Mouse (Mus musculus): Measurements from ENCODE around the gene Trpm8.
A peak's percentile ranks its signal among the peaks of the same experiment; 100 is the strongest.

Trpm8 gene

GRCm38 (mm10) chr1:88277098-88277817 lies at the start of gene Trpm8, which contains the start of gene Hjurp:
Gene Trpm8, plus strand, starts transcription at chr1:88277661.
Gene Hjurp, minus strand, starts transcription at chr1:88277633.
- peak; percentile 100 for DNase-seq (ENCODE audit: low spot score)

GRCm38 (mm10) chr1:88228121-88228520 lies 49.3 kb upstream of the Trpm8 start:
- DNase-seq (ENCODE audit: low spot score): no peak

GRCm38 (mm10) chr1:88229566-88229965 lies 47.9 kb upstream of the Trpm8 start:
- DNase-seq (ENCODE audit: low spot score): no peak

GRCm38 (mm10) chr1:88229986-88230385 lies 47.5 kb upstream of the Trpm8 start:
- no peak for DNase-seq (ENCODE audit: low spot score)

GRCm38 (mm10) chr1:88230421-88230820 lies 47.0 kb upstream of the Trpm8 start:
- DNase-seq (ENCODE audit: low spot score): no peak

GRCm38 (mm10) chr1:88230981-88231802 lies 46.3 kb upstream of the Trpm8 start:
- no peak for DNase-seq (ENCODE audit: low spot score)

- DNase-seq (ENCODE audit: low spot score): no peak
Measured at GRCm38 (mm10) chr1:88231803-88232499, 45.5 kb upstream of the Trpm8 start.

- DNase-seq (ENCODE audit: low spot score): no peak
Measured at GRCm38 (mm10) chr1:88232664-88233380, 44.6 kb upstream of the Trpm8 start.

- DNase-seq (ENCODE audit: low spot score): no peak
Measured at GRCm38 (mm10) chr1:88233421-88234247, 43.8 kb upstream of the Trpm8 start.

GRCm38 (mm10) chr1:88234248-88234610 lies 43.2 kb upstream of the Trpm8 start:
- DNase-seq (ENCODE audit: low spot score): no peak

- no peak for DNase-seq (ENCODE audit: low spot score)
Measured at GRCm38 (mm10) chr1:88234646-88235045, 42.8 kb upstream of the Trpm8 start.

GRCm38 (mm10) chr1:88235046-88235893 lies 42.2 kb upstream of the Trpm8 start:
- DNase-seq (ENCODE audit: low spot score): no peak

GRCm38 (mm10) chr1:88235894-88236415 lies 41.5 kb upstream of the Trpm8 start:
- no peak for DNase-seq (ENCODE audit: low spot score)

- DNase-seq (ENCODE audit: low spot score): no peak
Measured at GRCm38 (mm10) chr1:88237311-88237710, 40.1 kb upstream of the Trpm8 start.

- no peak for DNase-seq (ENCODE audit: low spot score)
Measured at GRCm38 (mm10) chr1:88238771-88239170, 38.7 kb upstream of the Trpm8 start.

GRCm38 (mm10) chr1:88240072-88240471 lies 37.4 kb upstream of the Trpm8 start:
- DNase-seq (ENCODE audit: low spot score): no peak

GRCm38 (mm10) chr1:88240579-88240978 lies 36.9 kb upstream of the Trpm8 start:
- DNase-seq (ENCODE audit: low spot score): no peak

GRCm38 (mm10) chr1:88243861-88244260 lies 33.6 kb upstream of the Trpm8 start:
- DNase-seq (ENCODE audit: low spot score): no peak

GRCm38 (mm10) chr1:88245881-88246280 lies 31.6 kb upstream of the Trpm8 start:
- DNase-seq (ENCODE audit: low spot score): no peak

GRCm38 (mm10) chr1:88246386-88246785 lies 31.1 kb upstream of the Trpm8 start:
- no peak for DNase-seq (ENCODE audit: low spot score)
